Mouse (Mus musculus) regulatory T cell (primary cell): Measurements from ENCODE around the gene Tas2r144.

Source experiments
- in situ Hi-C: fragments of 300-600 bp; cut with MboI, MseI; formaldehyde crosslinking; loops from one replicate; pipeline ENCODE4 v1.15.1; 2025; ENCODE audit warnings: high pct_unique_total_duplicates

The Tas2r144 gene

GRCm38 (mm10) chr6:42264626-42265312 lies 49.6 kb downstream of the Tas2r144 start, which contains the start of gene Casp2:
Casp2 (plus strand) TSS chr6:42264985.
- in situ Hi-C loops = loop anchor here (5.0 to 10.0 kb wide), 2 partner anchors 93 to 660 kb away; partner anchors contain the start of gene Ephb6
